Mouse (Mus musculus) intestine, embryonic 15.5 days (tissue): Measurements from ENCODE around the gene Zfp1. TPM values are rescaled to one million over a fixed set of nuclear protein-coding genes. Genes with fewer than 3 reads are reported as not detected.

Experiments used
- ATAC-seq: fragments of 200-750 bp; cut with Nextera tagmentation; 2 replicates; pipeline ENCODE4 v1.8.0; 2017; ENCODE audit warnings: moderate TSS enrichment, moderate library complexity
- H3K27ac ChIP-seq: fragments of 300-500 bp; sonication (generic); 2 replicates; pipeline ENCODE4 v1.5.1; 2015; ENCODE audit warnings: mild to moderate bottlenecking, inconsistent platforms
- H3K27me3 ChIP-seq: fragments of 300-500 bp; sonication (generic); replicated peaks from 2 replicates; pipeline ENCODE4 v1.6.1; 2015; ENCODE audit warnings: inconsistent platforms
- H3K36me3 ChIP-seq: fragments of 300-500 bp; sonication (generic); 2 replicates; pipeline ENCODE4 v1.6.1; 2015; ENCODE audit warnings: inconsistent platforms
- H3K4me1 ChIP-seq: fragments of 300-500 bp; sonication (generic); replicated peaks from 2 replicates; pipeline ENCODE4 v1.6.1; 2015; ENCODE audit warnings: inconsistent platforms
- H3K4me2 ChIP-seq: fragments of 300-500 bp; sonication (generic); replicated peaks from 2 replicates; pipeline ENCODE4 v1.6.1; 2015; ENCODE audit warnings: mild to moderate bottlenecking, inconsistent platforms
- H3K4me3 ChIP-seq: fragments of 300-500 bp; sonication (generic); replicated peaks from 2 replicates; pipeline ENCODE4 v1.5.1; 2015; ENCODE audit warnings: inconsistent platforms
- H3K9ac ChIP-seq: fragments of 300-500 bp; sonication (generic); 2 replicates; pipeline ENCODE4 v1.6.1; 2015; ENCODE audit warnings: inconsistent platforms
- H3K9me3 ChIP-seq: fragments of 300-500 bp; sonication (generic); 2 replicates; pipeline ENCODE4 v1.6.1; 2016; ENCODE audit warnings: inconsistent platforms
- WGBS: fragments of 180-500 bp; shearing (Covaris S2); methylation state at CpG from one replicate; pipeline ENCODE4 v1.1.7; 2015; 5-methylcytosine and 5-hydroxymethylcytosine counted together
- polyA plus RNA-seq: library from polyadenylated mRNA; unstranded; fragments of >200 nt; fragmentation: Nextera tagmentation; extraction: Ambion mirVana; gene quantifications from 2 replicates; pipeline ENCODE4 v1.2.1, GENCODE M21; 2015

Gene Zfp1
- polyA plus RNA-seq, 1 experiment from 2014 or later: 14.9 TPM

DNA sequence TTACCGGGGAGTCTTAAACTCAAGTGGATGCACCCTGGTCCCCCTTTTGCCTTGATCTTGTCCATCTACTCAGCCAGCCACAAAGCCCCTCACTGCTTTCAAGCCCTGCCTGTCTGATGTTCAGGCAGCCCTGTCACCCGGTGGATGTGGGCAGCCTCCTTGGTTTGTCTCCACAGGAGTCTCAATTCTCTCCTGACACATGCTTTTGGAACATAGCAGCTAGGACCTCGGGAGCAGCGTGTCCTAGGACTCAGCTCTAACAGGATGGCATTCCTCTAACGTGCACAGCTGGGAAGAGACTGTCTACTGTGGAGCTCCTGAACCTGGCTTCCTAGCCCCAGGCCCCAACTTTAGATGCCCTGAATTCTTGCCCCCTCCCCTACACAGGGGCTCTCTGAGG, 62.5 kb downstream of the Zfp1 start:
- no peak for ATAC-seq
- Histone ChIP-seq H3K9me3 (no peaks in the 10 kb centered on the region), H3K9ac (no peak overlapping the region), H3K27ac (peak overlapping the region; percentile 85), H3K27me3 (no peaks in the 10 kb centered on the region), H3K4me3 (no peak overlapping the region), H3K4me2 (no peak overlapping the region), H3K4me1 (peaks cover 7% of the 10 kb centered on the region), H3K36me3 (peaks cover 12% of the 10 kb centered on the region)
- 62% methylated on average over 5 of the region's 5 CpGs for WGBS

DNA sequence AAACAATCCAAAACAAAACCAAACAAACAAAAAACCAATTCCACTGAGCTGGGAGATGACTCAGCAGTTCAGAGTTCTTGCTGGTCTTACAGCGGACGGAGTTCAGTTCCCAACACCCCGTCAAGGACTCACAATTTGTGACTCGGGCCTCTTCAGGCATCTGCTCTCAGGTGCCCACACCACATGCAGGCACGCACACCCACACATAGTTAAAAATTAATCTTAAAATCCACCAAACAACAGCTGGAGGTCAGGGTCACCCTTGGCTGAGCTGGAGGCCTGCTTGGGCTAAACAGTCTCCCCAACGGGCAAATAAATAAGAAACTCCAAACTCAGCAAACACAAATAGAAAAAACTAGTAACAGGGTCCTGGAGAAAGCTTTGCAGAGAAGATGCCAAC, 65.1 kb downstream of the Zfp1 start:
- Histone ChIP-seq H3K4me2 (no peak overlapping the region), H3K9me3 (no peaks in the 10 kb centered on the region), H3K27me3 (no peaks in the 10 kb centered on the region), H3K27ac (peak overlapping the region; percentile 32), H3K9ac (no peak overlapping the region), H3K36me3 (peaks cover 29% of the 10 kb centered on the region), H3K4me1 (peaks cover 7% of the 10 kb centered on the region; the same call in 1 of the 2 replicates), H3K4me3 (no peak overlapping the region)
- WGBS: 60% methylated on average over 6 of the region's 6 CpGs
- ATAC-seq: peak; percentile 26

DNA sequence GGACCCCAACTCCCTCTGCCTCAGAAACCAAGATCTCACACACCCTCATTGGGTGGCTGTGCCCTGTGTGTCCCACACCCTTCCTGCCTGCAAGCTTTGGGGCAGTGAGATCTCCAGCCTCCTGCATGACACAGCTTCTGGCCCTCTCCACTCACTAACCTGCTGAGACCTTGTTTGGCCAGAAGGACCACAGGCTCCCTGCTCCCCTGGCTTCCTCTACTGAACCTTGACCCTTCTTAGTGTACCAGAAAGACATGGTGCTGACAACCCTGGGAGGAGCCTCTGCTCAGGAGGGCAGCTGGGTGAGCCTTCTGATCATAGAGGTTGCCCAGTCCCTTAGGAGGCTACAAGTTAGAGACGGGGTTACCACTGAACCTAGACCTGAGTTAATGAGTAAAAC, 66.0 kb downstream of the Zfp1 start:
- no peak overlapping the region for H3K4me3 ChIP-seq
- H3K36me3 ChIP-seq: peaks cover 39% of the 10 kb centered on the region
- WGBS: 46% methylated on average over 1 of the region's 1 CpGs
- 0 out of 2 replicates have a peak, but pooled peaks have one; percentile 14 for ATAC-seq
- no peaks in the 10 kb centered on the region for H3K9me3 ChIP-seq
- peak overlapping the region; percentile 32 for H3K27ac ChIP-seq
- H3K4me1 ChIP-seq: peaks cover 7% of the 10 kb centered on the region; the same call in 1 of the 2 replicates
- no peak overlapping the region for H3K4me2 ChIP-seq
- H3K9ac ChIP-seq: no peak overlapping the region
- H3K27me3 ChIP-seq: no peaks in the 10 kb centered on the region

DNA sequence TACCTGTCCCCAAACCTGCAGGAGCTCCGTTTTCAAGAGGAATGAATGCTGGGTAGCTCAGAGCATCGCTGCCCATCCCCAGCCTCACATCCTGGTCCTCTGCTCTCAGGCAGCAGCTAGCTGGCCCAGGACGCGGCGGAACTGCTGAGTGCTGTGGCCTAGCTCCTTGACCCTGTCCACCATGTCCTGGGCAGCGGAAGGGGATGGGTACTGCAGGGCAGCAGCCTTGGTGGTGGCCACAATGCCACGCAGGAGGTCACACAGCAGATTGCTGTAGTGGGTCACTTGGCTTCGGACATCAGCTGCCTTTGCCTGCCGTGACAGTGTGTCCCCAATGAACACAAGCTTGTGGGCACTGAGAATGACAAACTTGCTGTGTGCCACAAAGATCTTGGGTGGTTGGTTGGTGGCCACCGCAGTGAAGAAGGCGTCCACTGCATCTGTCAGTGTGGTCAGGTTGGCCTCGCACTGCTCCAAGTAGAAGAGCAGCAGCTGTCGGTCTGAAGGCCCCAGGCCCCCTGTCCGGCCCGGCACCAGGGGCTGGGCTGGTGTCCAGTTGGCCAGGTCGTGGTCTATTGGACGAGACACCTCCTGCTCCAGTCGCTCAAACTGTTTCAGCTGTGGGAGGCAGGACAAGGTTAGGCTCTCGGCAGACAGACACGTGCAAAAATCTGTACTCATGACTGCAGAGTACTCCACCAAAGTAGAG, 67.7 kb downstream of the Zfp1 start:
- H3K9ac ChIP-seq: no peak overlapping the region
- H3K9me3 ChIP-seq: no peaks in the 10 kb centered on the region
- H3K4me2 ChIP-seq: no peak overlapping the region
- H3K36me3 ChIP-seq: peaks cover 54% of the 10 kb centered on the region
- H3K27ac ChIP-seq: no peak overlapping the region
- no peaks in the 10 kb centered on the region for H3K27me3 ChIP-seq
- WGBS: 92% methylated on average over 20 of the region's 20 CpGs
- no peak for ATAC-seq
- peaks cover 7% of the 10 kb centered on the region; the same call in 1 of the 2 replicates for H3K4me1 ChIP-seq
- no peak overlapping the region for H3K4me3 ChIP-seq

DNA sequence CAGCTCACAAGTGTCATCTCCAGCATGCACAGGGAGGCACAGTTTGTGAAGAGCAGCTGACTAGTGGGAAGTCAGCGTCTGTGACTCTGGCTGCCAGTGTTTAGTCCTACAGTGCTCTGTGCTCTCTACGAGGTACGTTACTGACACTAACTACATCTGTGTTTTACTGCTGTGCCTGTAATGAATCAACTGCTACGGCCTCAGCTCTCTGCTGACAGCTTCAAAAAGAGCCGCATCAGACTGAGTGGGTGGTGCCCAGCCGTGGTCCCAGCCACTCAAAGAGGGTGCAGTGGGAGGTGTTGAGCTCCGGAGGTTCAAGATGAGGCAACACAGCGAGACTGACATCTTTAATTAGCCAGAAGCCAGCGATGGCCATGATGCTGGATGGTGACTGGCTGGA, 68.9 kb downstream of the Zfp1 start:
- peaks cover 17% of the 10 kb centered on the region for H3K4me1 ChIP-seq
- H3K4me3 ChIP-seq: no peak overlapping the region
- no peak overlapping the region for H3K4me2 ChIP-seq
- H3K27me3 ChIP-seq: no peaks in the 10 kb centered on the region
- no peak overlapping the region for H3K27ac ChIP-seq
- H3K9ac ChIP-seq: no peak overlapping the region
- WGBS: 67% methylated on average over 9 of the region's 9 CpGs
- no peak for ATAC-seq
- no peaks in the 10 kb centered on the region for H3K9me3 ChIP-seq
- peaks cover 54% of the 10 kb centered on the region for H3K36me3 ChIP-seq

DNA sequence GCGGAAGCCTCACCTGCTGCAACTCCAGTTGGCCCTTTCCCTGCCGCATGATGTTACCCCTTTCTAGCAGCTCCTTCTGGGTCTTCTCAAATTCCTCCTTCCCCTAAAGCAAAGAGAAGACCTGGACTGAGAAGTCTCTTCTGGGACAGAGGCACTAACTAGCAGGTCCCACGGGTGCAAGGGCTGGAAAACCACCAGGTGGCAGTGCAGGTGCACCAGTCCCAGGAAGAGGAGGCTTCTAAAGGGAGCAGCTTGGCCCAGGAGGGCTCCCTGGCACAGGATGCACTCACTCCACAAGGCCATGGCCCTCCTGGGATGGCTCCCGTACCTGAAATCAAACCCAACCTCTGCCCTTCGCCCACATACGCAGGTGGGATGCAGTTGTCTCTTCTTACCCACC, 69.4 kb downstream of the Zfp1 start:
- no peak overlapping the region for H3K4me2 ChIP-seq
- H3K27me3 ChIP-seq: no peaks in the 10 kb centered on the region
- peaks cover 54% of the 10 kb centered on the region for H3K36me3 ChIP-seq
- ATAC-seq: 0 out of 2 replicates have a peak, but pooled peaks have one; percentile 11
- no peak overlapping the region for H3K9ac ChIP-seq
- H3K4me1 ChIP-seq: peaks cover 21% of the 10 kb centered on the region
- no peak overlapping the region for H3K27ac ChIP-seq
- WGBS: 82% methylated on average over 6 of the region's 6 CpGs
- H3K4me3 ChIP-seq: no peak overlapping the region
- H3K9me3 ChIP-seq: no peaks in the 10 kb centered on the region

DNA sequence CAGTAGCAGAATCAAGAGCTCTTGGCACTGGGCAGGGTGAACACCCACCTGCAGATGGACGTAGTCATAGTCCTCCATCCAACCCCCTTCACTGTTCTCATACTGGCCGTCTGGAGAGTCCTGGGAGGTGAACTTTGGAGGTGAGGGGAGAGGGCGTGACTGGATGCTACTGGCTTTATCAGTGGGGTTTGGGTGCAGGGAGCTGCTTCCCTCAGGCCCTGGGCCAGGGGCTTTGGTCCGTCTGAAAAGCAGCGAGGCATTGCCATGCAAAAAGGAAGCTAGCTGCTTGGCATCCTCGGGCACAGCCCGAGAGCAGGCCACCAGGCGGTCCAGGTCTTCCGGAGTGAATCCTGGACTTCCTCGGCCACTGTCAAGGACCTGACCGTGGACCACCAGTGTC, 70.1 kb downstream of the Zfp1 start:
- H3K9me3 ChIP-seq: no peaks in the 10 kb centered on the region
- no peak overlapping the region for H3K9ac ChIP-seq
- no peaks in the 10 kb centered on the region for H3K27me3 ChIP-seq
- no peak for ATAC-seq
- 92% methylated on average over 11 of the region's 11 CpGs for WGBS
- H3K4me2 ChIP-seq: no peak overlapping the region
- no peak overlapping the region for H3K4me3 ChIP-seq
- H3K27ac ChIP-seq: no peak overlapping the region
- H3K4me1 ChIP-seq: peaks cover 28% of the 10 kb centered on the region
- H3K36me3 ChIP-seq: peaks cover 54% of the 10 kb centered on the region

DNA sequence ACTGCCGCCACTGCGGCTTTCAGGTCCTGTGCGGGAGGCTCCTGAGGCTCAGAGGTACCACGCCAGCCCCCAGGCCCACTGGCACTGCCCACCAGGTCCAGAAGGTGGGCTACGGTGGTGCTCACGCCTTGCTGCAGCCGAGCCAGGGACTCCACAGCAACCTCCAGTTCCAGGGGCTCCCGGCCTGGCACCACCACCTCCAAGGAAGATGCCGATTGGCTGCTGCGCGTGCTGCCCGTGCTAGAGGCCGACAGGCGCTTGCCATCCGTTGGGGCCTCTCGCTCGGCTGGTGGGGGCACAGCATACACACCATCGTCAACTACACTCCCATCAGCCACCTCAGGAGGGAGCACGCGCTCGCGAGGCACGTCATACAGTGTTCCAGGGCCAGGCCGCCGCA, 70.6 kb downstream of the Zfp1 start:
- H3K36me3 ChIP-seq: peaks cover 52% of the 10 kb centered on the region
- H3K27ac ChIP-seq: no peak overlapping the region
- H3K9me3 ChIP-seq: no peaks in the 10 kb centered on the region
- no peak overlapping the region for H3K4me2 ChIP-seq
- ATAC-seq: no peak
- H3K27me3 ChIP-seq: no peaks in the 10 kb centered on the region
- peaks cover 32% of the 10 kb centered on the region for H3K4me1 ChIP-seq
- no peak overlapping the region for H3K4me3 ChIP-seq
- 94% methylated on average over 25 of the region's 25 CpGs for WGBS
- no peak overlapping the region for H3K9ac ChIP-seq

DNA sequence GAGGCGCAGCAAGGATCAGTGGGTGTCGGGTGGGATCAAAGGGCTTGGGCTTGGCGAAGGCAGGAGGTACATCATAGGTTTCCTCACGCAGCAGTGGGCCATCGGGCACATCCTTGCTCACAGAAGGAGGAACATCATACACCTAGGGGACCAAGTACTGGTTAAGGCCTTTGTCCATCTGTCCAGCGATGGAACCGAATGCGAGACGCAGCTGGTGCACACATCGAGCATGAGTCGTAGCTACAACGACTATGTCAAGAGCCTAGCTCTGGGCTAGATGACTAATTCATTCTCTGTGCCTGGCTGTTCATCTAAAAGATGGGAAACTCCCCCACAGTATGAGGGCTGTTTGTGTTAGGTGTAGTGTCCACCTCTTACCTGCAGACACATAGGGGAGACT, 71.1 kb downstream of the Zfp1 start:
- ATAC-seq: no peak
- peaks cover 54% of the 10 kb centered on the region for H3K36me3 ChIP-seq
- WGBS: 90% methylated on average over 12 of the region's 12 CpGs

DNA sequence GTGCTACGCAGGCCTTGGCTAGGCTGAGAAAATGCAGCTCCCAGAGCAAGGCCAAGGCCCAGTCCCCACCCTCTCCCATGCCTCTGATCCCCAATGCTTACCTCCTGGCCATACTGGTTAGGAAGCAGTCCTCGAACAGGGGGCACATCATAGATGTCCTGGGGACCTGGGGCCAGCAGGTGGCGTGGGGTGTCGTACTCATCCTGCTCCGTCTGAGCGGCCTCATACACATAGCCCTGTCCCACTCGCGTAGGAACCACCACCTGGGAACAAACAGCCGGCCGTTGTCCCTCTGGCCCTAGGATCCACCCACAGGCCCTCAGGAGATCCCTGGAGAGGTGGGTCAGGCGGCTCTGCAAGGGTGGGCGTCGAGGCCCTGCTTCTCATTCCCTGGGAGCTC, 72.3 kb downstream of the Zfp1 start:
- Histone ChIP-seq H3K4me3 (no peak overlapping the region), H3K4me2 (no peak overlapping the region), H3K27ac (0 out of 2 replicates have a peak overlapping the region, but pooled peaks have one; percentile 94), H3K27me3 (no peaks in the 10 kb centered on the region), H3K4me1 (peaks cover 42% of the 10 kb centered on the region), H3K9me3 (no peaks in the 10 kb centered on the region), H3K36me3 (peaks cover 52% of the 10 kb centered on the region), H3K9ac (no peak overlapping the region)
- ATAC-seq: no peak
- 86% methylated on average over 13 of the region's 13 CpGs for WGBS

More for the DNA sequence above, 71.1 kb downstream of the Zfp1 start:
- Histone ChIP-seq H3K9me3 (no peaks in the 10 kb centered on the region), H3K4me1 (peaks cover 35% of the 10 kb centered on the region), H3K27ac (no peak overlapping the region), H3K4me3 (no peak overlapping the region), H3K27me3 (no peaks in the 10 kb centered on the region), H3K4me2 (no peak overlapping the region), H3K9ac (no peak overlapping the region)

DNA sequence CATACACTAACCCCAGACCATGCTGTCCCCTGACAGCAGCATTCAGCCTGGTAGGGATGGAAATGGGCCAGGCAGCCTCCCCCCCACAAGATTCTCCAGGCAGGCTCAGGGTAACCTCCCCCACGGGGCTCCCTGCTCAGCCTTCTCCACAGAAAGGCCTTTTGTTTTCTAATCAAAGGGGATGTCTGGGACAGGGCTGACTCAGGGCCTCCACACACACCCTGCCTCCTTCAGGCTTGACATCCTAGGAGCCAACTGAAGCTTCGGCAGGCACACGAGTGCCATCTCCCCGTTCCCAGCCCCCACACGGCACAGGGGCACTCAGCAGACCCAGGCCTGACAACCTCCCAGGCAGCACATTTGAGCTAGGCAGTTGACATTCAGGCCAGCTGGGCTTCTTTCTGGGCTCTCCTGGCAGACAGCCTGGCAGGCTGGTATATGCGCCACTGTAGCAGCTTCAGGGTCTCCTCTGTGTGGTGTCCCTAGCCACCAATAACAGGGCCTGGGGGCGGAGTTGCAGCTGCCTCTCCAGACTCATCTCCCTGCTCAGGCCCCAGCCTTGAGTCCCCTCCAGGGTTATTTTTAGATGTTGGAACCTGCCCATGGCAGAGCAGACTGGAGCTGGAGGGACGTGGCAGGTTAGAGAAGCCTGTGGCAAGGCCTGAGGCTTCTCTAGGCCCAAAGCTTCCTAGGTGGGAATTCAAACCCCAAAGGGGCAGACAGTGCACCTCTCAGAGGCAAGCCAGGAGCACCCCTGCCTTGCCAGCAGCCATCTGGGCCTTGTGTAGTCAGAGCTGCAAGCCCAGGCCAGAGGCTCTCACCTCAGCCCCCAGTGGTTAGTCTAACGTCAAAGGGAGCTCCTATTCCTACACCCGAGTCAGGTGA, 73.6 kb downstream of the Zfp1 start:
- peaks cover 47% of the 10 kb centered on the region for H3K36me3 ChIP-seq
- H3K27me3 ChIP-seq: no peaks in the 10 kb centered on the region
- H3K9ac ChIP-seq: peak overlapping the region; percentile 41
- ATAC-seq: peak; percentile 58
- WGBS: 59% methylated on average over 10 of the region's 10 CpGs
- no peak overlapping the region for H3K4me3 ChIP-seq
- no peaks in the 10 kb centered on the region for H3K9me3 ChIP-seq
- H3K27ac ChIP-seq: peak overlapping the region; percentile 94
- peak overlapping the region; percentile 41 for H3K4me2 ChIP-seq
- peaks cover 46% of the 10 kb centered on the region for H3K4me1 ChIP-seq

DNA sequence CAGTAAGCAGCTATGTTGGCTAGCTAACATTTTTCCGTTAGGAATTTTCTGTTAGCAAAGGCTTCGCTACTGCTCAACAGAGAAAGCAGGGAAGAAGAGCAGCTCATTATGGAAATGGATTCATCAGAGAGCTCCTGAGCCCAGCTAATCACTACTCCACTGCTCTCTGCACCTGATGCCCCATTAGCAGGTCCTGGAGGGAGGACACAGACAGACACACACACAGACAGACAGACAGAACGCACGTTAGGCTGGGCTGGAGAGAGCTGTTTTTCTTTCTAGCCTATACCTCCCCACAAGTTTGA, 74.2 kb downstream of the Zfp1 start:
- peaks cover 46% of the 10 kb centered on the region for H3K4me1 ChIP-seq
- ATAC-seq: no peak
- H3K4me3 ChIP-seq: no peak overlapping the region
- WGBS: 68% methylated on average over 4 of the region's 4 CpGs
- H3K27me3 ChIP-seq: no peaks in the 10 kb centered on the region
- no peaks in the 10 kb centered on the region for H3K9me3 ChIP-seq
- H3K27ac ChIP-seq: peak overlapping the region; percentile 94
- peaks cover 41% of the 10 kb centered on the region for H3K36me3 ChIP-seq
- H3K9ac ChIP-seq: peak overlapping the region; percentile 41
- H3K4me2 ChIP-seq: peak overlapping the region; percentile 41
